Mouse (Mus musculus) lung, postnatal 10 days (tissue): ENCODE measurements around the gene Trpv3.
A peak's percentile ranks its signal among the peaks of the same experiment; 100 is the strongest.
"Not testable (repeated sequence)": the region's sequence is repeated elsewhere in the genome, so short reads cannot be mapped to it uniquely, and the experiment has no call there.

Experiments
- DNase-seq: peaks from one replicate; pipeline ENCODE4 v3.0.0; 2021

Trpv3 gene

DNA sequence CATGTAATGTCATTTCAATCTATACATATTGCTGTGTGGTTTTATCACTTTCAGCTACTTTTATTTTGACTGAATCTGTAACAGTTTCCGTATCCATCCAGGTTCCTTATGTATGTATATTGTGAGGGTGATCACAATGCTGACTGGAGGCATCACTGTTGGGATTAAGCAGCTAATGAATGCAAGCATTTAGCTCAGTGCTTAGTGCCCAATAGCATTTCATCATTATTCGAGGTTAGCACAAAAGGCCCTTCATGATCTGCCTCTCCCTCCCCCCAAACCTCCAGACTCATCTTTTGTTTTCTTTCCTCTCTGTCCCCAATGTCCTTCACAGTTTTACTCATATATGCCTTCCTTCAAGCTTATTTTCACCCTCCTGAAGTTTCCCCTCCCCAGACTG is 35.9 kb downstream of the Trpv3 start:
- DNase-seq = no peak

DNA sequence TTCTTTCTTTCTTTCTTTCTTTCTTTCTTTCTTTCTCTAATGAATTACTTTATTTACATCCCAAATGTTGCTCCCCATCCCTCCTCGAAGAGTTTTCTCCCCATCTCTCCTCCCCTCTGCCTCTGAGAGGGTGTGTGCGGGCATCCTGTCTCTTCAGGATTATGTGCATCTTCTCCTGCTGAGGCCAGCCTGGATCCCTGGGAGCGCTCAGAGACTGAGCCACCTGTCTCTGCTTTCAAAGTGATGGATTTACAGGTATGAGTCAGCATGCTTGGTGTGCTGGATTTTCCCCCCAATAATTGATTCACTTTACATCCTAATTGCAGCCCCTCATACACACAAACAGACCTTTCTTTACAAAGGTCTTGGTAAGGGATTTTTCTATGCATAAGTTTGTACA is 48.8 kb downstream of the Trpv3 start:
- no peak for DNase-seq

DNA sequence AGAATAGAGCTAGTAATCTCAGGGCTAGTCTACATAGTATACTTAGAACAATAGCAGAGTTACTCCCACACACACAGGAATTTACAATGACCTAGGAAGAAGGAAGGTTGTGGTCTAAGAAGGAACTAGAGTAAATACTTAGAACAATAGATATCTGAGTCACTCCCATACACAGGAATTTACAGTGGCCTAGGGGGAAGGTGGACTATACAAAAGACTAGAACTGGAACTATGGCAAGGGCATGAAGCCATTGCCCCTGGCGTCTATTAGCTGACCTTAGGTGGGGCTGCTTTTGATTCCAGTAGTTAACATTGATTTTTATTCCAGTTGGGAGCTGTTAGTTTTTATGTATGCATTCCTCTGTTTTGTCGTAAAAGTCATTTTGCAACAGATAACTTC is 51.4 kb downstream of the Trpv3 start:
- DNase-seq = not testable (repeated sequence)

DNA sequence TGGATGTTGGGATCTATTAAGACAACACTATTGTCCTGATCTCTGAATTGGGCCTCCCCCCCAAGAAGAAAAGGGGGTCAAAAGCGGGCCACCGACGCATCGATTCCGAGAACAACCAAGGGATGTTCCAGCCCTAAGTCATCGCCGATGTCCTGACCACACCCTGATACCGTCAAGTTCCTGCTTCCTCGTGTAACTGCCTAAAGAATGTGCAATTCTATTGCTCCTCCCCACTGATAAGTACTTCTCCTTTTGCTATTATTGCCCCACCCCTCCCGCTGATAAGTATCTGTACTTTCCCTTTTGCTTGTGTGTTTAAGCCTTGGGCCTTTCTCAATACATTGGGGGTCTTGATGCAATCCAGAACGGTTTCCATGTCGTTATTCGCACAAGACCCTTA is 53.9 kb downstream of the Trpv3 start:
- DNase-seq = not testable (repeated sequence)

DNA sequence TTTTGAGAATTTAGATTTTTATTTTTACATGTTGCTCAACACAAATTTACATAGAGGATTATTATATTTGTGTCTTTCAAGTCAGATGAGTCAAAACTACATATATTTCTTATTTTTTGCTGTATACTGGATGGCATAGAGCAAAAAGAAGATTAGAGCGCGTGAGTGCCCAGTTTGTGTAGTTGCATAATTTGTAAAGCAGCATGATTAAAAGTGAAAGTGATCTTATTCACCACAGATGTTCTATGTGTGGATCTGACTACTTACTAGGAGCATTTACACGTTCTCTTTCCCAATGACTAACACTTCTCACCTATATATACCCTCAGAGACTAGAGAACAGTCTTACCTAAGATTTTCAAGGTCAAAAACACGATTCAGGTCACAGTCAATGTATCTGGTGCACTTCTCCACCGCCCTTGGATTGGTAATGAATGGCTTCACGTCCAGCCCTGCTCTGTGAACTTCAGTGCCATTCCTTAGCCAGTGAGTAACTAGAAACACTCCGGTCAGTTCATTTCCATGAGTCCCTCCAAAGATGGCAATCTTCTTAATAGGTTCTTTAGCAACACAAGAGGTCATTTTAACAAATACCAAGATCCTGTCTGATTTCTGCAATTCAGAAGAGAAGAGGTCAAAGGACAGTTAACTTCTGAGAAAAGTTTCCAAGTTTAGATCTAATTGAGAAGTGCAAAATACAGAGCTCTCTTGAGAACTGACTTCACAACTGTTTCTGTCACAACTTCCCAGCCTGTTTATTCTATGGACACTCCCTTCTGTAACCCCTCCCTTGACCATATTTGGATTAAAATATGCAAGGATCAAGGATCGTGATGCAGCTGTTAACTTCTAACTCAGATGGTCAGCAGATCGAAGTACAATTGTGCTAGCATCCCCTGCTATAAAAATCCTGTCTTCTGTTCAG is 57.0 kb downstream of the Trpv3 start:
- no peak for DNase-seq

DNA sequence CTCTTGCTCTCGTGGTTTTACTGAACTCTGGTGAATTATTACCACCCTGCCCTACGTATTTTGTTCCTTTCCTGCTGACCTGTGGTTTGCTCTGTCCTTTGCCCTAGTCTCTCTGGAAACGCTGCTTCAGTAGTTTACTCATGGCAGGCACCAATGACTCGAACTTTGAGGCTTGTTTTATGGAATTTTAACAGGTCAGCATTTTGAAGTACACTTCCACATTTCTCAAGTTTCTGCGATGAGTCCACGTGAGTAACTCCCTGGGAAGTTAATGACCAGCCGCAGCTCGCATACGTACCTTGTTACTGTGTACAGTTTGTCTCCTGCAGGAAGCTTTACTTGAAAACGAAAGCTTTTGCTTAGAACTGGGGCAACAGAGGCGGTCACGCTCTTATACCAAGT is 59.3 kb downstream of the Trpv3 start:
- DNase-seq = peak; percentile 8

DNA sequence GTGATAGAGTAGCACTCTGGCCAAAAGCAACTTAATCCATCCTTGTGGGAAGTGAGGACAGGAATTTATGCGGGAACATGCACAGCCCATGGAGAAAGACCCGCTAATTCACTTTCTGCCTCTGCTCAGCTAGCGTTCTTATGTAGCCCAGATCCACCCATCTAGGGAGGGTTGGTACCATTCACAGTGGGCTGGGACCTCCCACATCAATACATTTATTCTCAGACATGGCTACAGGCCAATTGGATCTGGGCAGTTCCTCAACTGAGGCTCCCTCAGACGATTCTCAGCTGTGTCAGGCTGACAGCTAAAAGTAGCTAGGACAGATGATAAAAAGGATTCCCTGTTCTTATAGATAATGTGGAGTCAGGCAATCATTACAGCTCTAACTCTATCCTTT is 60.2 kb downstream of the Trpv3 start:
- no peak for DNase-seq

DNA sequence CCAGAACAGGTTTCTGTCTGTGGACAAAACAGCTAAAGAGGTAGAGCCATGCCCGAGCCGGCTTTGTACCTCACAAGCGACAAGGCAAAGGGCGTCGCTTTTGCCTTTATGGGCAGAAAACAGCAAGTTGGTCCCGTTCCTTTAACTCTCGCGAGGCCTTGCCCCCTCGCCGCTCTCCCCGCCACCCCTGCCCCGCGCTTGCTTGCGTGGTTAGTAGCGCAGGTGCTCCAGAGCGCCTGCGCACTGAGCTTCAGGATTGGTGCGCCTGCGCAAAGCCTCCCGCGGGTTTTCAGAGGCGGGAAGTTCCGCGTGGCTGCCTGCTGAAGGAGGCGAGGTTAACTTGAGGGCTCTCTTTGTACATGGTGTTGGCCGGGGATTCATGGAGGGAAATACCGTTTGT is 62.3 kb downstream of the Trpv3 start, which contains the start of the genes Aspa, Gm49340 and Spata22:
Gene Aspa, minus strand, starts transcription at position 155 of the 400 bp plus-strand sequence.
Gene Gm49340, plus strand, starts transcription at position 300 of the 400 bp plus-strand sequence.
Gene Spata22, plus strand, starts transcription at position 300 of the 400 bp plus-strand sequence.
- no peak for DNase-seq

DNA sequence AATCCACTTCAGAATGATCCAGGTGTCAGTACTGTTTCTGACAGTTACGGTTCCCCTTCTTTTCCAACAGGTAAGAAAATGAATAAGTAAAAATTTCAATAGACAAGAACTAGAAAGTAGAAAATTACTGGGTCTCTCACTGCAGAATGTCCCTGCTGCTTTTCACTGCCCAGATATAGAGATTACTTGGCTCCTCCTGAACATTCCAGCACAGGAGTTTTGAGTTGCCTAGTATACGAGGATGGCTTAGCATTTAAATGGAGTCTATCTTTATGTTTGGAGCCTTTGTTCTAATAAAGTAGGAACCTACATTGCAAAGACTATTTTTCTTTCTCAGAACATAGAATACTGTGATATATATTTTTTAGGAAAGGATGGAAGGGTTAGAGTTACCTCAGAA is 66.2 kb downstream of the Trpv3 start:
- DNase-seq = no peak

DNA sequence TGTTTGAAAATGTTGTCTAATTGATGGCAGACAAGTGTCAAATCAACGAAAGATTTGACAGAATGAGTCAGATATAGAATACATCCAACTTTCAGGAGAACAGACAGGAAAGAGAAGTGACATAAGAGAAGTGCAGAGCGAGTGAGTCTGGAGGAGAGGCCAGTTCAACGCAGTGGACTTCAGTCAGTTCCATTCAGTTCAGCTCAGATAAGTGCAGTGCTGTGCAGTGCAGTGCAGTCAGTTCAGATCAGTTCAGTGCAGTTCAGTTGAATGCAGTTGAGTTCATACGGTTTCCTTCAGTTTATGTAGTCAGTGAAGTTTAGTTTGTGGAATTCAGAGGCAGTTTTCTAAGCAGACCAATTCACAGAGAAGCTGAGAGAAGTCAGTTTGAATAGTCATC is 69.7 kb downstream of the Trpv3 start:
- DNase-seq = no peak
